Mouse (Mus musculus) embryonic facial prominence, embryonic 12.5 days (tissue): ENCODE measurements at regions not wholly inside any gene's neighbourhood (a gene's known extent, or its start where the extent isn't known, plus 50 kb on each side); places are given as distances from the start of the nearest gene placed in this dataset.

Source experiments
- ATAC-seq: fragments of 200-750 bp; cut with Nextera tagmentation; 2 replicates; pipeline ENCODE4 v1.8.0; 2017; ENCODE audit not compliant: insufficient number of reproducible peaks, insufficient read depth, low FRiP score, low TSS enrichment
- H3K27ac ChIP-seq: fragments of 300-500 bp; sonication (generic); 2 replicates; pipeline ENCODE4 v1.5.1; 2016; ENCODE audit warnings: mild to moderate bottlenecking
- H3K27me3 ChIP-seq: fragments of 300-500 bp; sonication (generic); 2 replicates; pipeline ENCODE4 v1.6.1; 2016; ENCODE audit warnings: mild to moderate bottlenecking, moderate library complexity
- H3K36me3 ChIP-seq: fragments of 300-500 bp; sonication (generic); 2 replicates; pipeline ENCODE4 v1.6.1; 2016; ENCODE audit warnings: mild to moderate bottlenecking
- H3K4me1 ChIP-seq: fragments of 300-500 bp; sonication (generic); 2 replicates; pipeline ENCODE4 v1.6.1; 2016
- H3K4me2 ChIP-seq: fragments of 300-500 bp; sonication (generic); replicated peaks from 2 replicates; pipeline ENCODE4 v1.6.1; 2016; ENCODE audit warnings: mild to moderate bottlenecking, moderate library complexity
- H3K4me3 ChIP-seq: fragments of 300-500 bp; sonication (generic); 2 replicates; pipeline ENCODE4 v1.5.1; 2016; ENCODE audit warnings: mild to moderate bottlenecking
- H3K9ac ChIP-seq: fragments of 300-500 bp; sonication (generic); 2 replicates; pipeline ENCODE4 v1.6.1; 2016; ENCODE audit warnings: mild to moderate bottlenecking, moderate library complexity
- H3K9me3 ChIP-seq: fragments of 300-500 bp; sonication (generic); 2 replicates; pipeline ENCODE4 v1.6.1; 2016; ENCODE audit warnings: mild to moderate bottlenecking, moderate library complexity
- WGBS: fragments of 180-500 bp; shearing (Covaris S2); methylation state at CpG from one replicate; pipeline ENCODE4 v1.1.7; 2016; 5-methylcytosine and 5-hydroxymethylcytosine counted together

DNA sequence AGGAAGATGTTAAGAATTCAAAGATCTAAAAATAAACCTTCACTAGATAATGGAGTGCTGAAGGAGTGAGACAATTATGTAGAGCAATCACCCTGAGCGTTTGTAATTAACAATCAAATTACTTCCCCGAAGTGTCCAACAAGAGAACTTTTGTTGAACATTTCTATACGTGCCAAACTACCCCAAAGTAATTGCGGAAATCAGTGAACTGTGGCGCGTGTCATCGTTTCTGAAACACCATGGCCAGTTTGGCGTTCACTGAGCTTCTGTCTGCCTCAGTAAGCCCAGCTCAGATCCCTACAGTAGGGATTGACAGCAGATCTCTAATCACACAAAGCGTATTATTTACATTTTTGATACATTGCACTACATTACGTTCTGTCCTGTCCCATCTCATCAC is 244.6 kb downstream of the Fign start:
- ATAC-seq, result no peak
- 35% methylated on average over 10 of the region's 10 CpGs for whole genome bisulfite sequencing

DNA sequence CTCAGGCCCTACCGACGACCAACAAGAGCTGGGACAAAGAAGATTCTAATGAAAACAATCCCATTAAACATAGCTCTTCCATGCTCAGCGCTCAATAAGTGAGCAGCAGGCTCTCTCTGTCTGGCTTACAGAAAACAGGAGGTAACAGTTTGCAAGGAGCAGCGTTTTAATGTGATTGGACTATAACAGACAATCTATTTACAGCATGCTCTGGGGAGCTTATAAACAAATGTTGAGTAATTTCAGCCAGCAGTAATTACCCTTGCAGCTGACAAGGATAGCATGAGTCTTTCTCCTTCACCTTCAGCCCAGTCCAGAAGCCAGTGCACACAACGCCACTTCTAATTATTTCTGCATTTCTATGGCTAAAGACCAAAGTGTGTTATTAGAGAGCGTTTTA is 245.6 kb downstream of the Fign start:
- H3K27me3 ChIP-seq, result no peaks in the 10 kb centered on the region
- peaks cover 21% of the 10 kb centered on the region for H3K4me1 ChIP-seq
- H3K9ac ChIP-seq, result no peak overlapping the region
- no peaks in the 10 kb centered on the region for H3K36me3 ChIP-seq
- H3K27ac ChIP-seq, result no peak overlapping the region
- 39% methylated on average over 6 of the region's 6 CpGs for WGBS
- H3K9me3 ChIP-seq, result no peaks in the 10 kb centered on the region
- ATAC-seq, result no peak
- no peak overlapping the region for H3K4me3 ChIP-seq
- no peak overlapping the region for H3K4me2 ChIP-seq

More for the DNA sequence above, 244.6 kb downstream of the Fign start:
- Histone ChIP-seq H3K27me3 (no peaks in the 10 kb centered on the region), H3K4me2 (no peak overlapping the region), H3K9me3 (no peaks in the 10 kb centered on the region), H3K27ac (no peak overlapping the region), H3K4me1 (peaks cover 21% of the 10 kb centered on the region), H3K9ac (no peak overlapping the region), H3K4me3 (no peak overlapping the region), H3K36me3 (no peaks in the 10 kb centered on the region)

- H3K4me3 ChIP-seq, result no peak overlapping the region
- H3K4me1 ChIP-seq, result peaks cover 15% of the 10 kb centered on the region; the same call in 1 of the 2 replicates
- WGBS, result 85% methylated on average over 5 of the region's 5 CpGs
- no peaks in the 10 kb centered on the region for H3K36me3 ChIP-seq
- no peak overlapping the region for H3K4me2 ChIP-seq
- H3K27ac ChIP-seq, result no peak overlapping the region
- H3K9me3 ChIP-seq, result no peaks in the 10 kb centered on the region
- H3K27me3 ChIP-seq, result no peaks in the 10 kb centered on the region
- no peak overlapping the region for H3K9ac ChIP-seq
- no peak for ATAC-seq
These were observed 247.8 kb downstream of the Fign start for GRCm38 (mm10) chr2:63850033-63850432.

DNA sequence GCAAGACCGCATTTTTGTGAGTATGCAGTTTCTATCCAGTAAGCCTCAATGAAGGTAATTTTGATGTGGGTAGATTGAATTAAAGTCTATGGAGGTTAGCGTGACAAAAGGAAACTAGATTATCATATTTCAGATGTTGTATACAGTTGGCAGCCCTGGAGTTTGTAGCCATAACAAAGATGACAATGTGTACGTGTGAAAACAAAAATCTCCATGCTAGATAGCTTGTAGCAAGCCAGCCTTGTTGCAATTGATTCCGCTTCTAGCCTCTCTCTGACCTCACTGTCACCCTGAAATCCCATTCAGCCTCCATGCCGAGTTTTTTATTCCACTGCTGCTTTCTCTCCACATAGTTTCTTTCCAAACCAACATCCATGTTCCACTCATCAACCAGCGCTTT is 248.4 kb downstream of the Fign start:
- WGBS, result 74% methylated on average over 6 of the region's 6 CpGs

GRCm38 (mm10) chr2:63832041-63832714 is 265.7 kb downstream of the Fign start:
- H3K36me3 ChIP-seq, result no peaks in the 10 kb centered on the region
- H3K27ac ChIP-seq, result no peak overlapping the region
- H3K4me1 ChIP-seq, result peaks cover 18% of the 10 kb centered on the region
- H3K4me2 ChIP-seq, result no peak overlapping the region
- 78% methylated on average over 4 of the region's 4 CpGs for WGBS
- no peaks in the 10 kb centered on the region for H3K27me3 ChIP-seq
- no peak for ATAC-seq
- H3K9ac ChIP-seq, result no peak overlapping the region
- no peaks in the 10 kb centered on the region for H3K9me3 ChIP-seq
- H3K4me3 ChIP-seq, result no peak overlapping the region

More for the DNA sequence above, 248.4 kb downstream of the Fign start:
- no peak overlapping the region for H3K9ac ChIP-seq
- H3K4me3 ChIP-seq, result no peak overlapping the region
- ATAC-seq, result no peak
- H3K27ac ChIP-seq, result no peak overlapping the region
- no peaks in the 10 kb centered on the region for H3K27me3 ChIP-seq
- peaks cover 15% of the 10 kb centered on the region; the same call in 1 of the 2 replicates for H3K4me1 ChIP-seq
- H3K4me2 ChIP-seq, result no peak overlapping the region
- no peaks in the 10 kb centered on the region for H3K36me3 ChIP-seq
- no peaks in the 10 kb centered on the region for H3K9me3 ChIP-seq

DNA sequence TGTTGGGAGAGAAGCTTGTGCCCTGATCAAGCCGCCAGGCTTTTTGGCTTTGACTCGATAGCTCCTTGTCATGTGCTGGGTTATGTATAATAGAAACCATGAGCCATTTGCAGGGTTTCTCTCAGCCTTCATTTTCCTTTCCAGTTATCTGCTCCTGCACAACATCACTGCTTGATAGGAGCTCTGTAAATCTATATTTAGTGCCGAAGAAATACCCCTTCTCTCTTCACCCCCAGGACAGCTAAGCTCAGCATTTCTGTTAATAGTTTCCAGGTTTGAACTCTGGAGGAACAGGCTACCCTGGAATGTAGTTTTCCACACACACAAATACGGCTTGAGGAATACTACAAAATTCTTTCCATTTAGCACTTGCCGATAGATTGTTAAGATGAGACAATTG is 267.4 kb downstream of the Fign start:
- H3K4me3 ChIP-seq, result no peak overlapping the region
- H3K27me3 ChIP-seq, result no peaks in the 10 kb centered on the region
- H3K9ac ChIP-seq, result no peak overlapping the region
- no peak overlapping the region for H3K4me2 ChIP-seq
- no peaks in the 10 kb centered on the region for H3K9me3 ChIP-seq
- WGBS, result 36% methylated on average over 5 of the region's 5 CpGs
- no peaks in the 10 kb centered on the region for H3K36me3 ChIP-seq
- peak; percentile 60; the same call in 1 of the 2 replicates for ATAC-seq
- peaks cover 18% of the 10 kb centered on the region for H3K4me1 ChIP-seq
- peak overlapping the region; percentile 73 for H3K27ac ChIP-seq

DNA sequence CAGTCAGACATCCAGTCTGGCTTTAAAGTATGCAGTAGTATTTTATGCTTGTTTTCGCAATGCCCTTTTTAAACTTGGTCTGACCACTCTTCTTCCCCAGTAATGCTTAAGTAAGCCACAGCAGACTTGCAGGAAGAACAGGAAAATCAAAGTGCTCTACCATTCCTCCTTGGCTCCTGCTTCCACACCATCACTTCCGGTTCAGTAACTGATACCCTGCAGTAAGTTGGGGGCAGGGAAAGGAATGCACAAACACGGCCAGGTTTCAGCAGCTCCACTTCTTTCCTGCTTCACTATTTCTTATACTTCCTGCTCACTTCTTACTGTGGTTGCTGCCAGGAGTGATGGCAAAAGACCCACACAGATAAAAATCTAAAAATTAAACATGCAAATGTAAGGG is 269.2 kb downstream of the Fign start:
- Histone ChIP-seq H3K27ac (0 out of 2 replicates have a peak overlapping the region, but pooled peaks have one; percentile 12), H3K4me1 (peaks cover 18% of the 10 kb centered on the region), H3K9me3 (no peaks in the 10 kb centered on the region), H3K36me3 (no peaks in the 10 kb centered on the region), H3K9ac (no peak overlapping the region), H3K27me3 (no peaks in the 10 kb centered on the region), H3K4me3 (no peak overlapping the region), H3K4me2 (no peak overlapping the region)
- ATAC-seq, result no peak; the same call in 1 of the 2 replicates
- WGBS, result 29% methylated on average over 3 of the region's 3 CpGs

DNA sequence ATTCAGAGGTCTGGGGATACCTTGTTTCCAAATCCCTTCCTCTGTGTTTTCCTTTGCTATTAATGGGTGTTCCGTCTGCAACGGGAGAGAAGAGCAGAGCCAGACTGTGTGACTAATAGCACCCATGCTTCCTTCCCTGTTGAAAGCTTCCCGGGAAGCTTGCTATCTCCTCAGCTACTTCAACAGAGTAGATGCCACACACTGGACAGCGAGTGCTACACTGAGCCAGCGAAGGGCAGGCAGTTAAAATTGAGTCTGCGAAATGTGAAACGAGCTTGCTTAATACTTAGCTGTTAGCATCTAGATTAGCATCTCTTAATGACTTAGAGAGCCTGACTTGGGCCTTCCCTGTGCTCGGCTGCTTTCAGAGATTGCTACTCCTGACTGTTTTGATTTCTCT is 278.4 kb downstream of the Fign start:
- H3K4me2 ChIP-seq, result peak overlapping the region; percentile 28; the same call in 1 of the 2 replicates
- no peak overlapping the region for H3K9ac ChIP-seq
- 0 out of 2 replicates have a peak, but pooled peaks cover 3% of the 10 kb centered on the region for H3K4me1 ChIP-seq
- no peaks in the 10 kb centered on the region for H3K27me3 ChIP-seq
- no peaks in the 10 kb centered on the region for H3K9me3 ChIP-seq
- no peaks in the 10 kb centered on the region for H3K36me3 ChIP-seq
- ATAC-seq, result no peak
- no peak overlapping the region for H3K4me3 ChIP-seq
- WGBS, result 16% methylated on average over 8 of the region's 8 CpGs
- no peak overlapping the region for H3K27ac ChIP-seq
